In genomic region chr3:146379740-146380466, GRCm38 (mm10) we compare ENCODE assay signal across 11 mouse cellular contexts. TPM values are rescaled to one million over a fixed set of nuclear protein-coding genes. Genes with fewer than 3 reads are reported as not detected.
DNase-seq lines count a peak whose midpoint lies in the region; ATAC-seq lines count a peak whose summit lies in the region.
"Had no signal": no experiment of that assay in that cellular context is flagged by ENCODE, and none has a peak within 500 bp of the region (broad histone marks: within the 10 kb centered on the region; RNA-seq: fewer than 3 reads in every experiment).

No protein-coding gene starts in this region.

- H3K36me3 ChIP-seq in forebrain, embryonic 13.5 days (ENCODE audit: poor library complexity, severe bottlenecking), result no peaks in the 10 kb centered on the region
- H3K36me3 ChIP-seq: limb, embryonic 15.5 days had no signal

- intact Hi-C loops in gastrocnemius, postnatal 14 days (cut with DNase I; ENCODE audit: low total_unique reads), result no loop called here

- ATAC-seq in forebrain, embryonic 13.5 days, result peak; percentile 78
- ATAC-seq: Patski had no signal

- H3K27ac ChIP-seq in forebrain, embryonic 13.5 days, result peak overlapping the region; percentile 61
- H3K27ac ChIP-seq: layer of hippocampus, adult 2 months; limb, embryonic 15.5 days had no signal

- H3K4me1 ChIP-seq in forebrain, embryonic 13.5 days, result peaks cover 21% of the 10 kb centered on the region
- H3K4me1 ChIP-seq: limb, embryonic 15.5 days had no signal

- peak overlapping the region; percentile 32 for H3K4me2 ChIP-seq in forebrain, embryonic 13.5 days
- H3K4me2 ChIP-seq: limb, embryonic 15.5 days had no signal

- H3K9me3 ChIP-seq in forebrain, embryonic 13.5 days (replicated peaks), result peaks cover 5% of the 10 kb centered on the region; the same call in 1 of the 2 replicates
- H3K9me3 ChIP-seq: limb, embryonic 15.5 days had no signal

- WGBS in forebrain, embryonic 13.5 days, result 3% methylated on average over 9 of the region's 9 CpGs

- H3K4me3 ChIP-seq in forebrain, embryonic 13.5 days, result no peak overlapping the region
- H3K4me3 ChIP-seq: layer of hippocampus, adult 2 months; limb, embryonic 15.5 days had no signal

- H3K9ac ChIP-seq in forebrain, embryonic 13.5 days, result no peak overlapping the region
- H3K9ac ChIP-seq: limb, embryonic 15.5 days had no signal

- DNase-seq in heart, adult 11 months, result peak; percentile 71
- DNase-seq in heart, adult 18-20 months, result no peak
- DNase-seq in R1 (ENCODE audit: low read depth, low spot score), result peak; percentile 96
- DNase-seq in mesoderm, embryonic 11.5 days (ENCODE audit: low read depth, low spot score), result peak; percentile 83
- DNase-seq in cerebellum, postnatal 14 days, result no peak
- DNase-seq in gastrocnemius, postnatal 14 days, result no peak
- DNase-seq in ovary, postnatal 10 days (ENCODE audit: low spot score), result no peak

- no peaks in the 10 kb centered on the region for H3K27me3 ChIP-seq in forebrain, embryonic 13.5 days
- H3K27me3 ChIP-seq: limb, embryonic 15.5 days; Patski had no signal

RNA-seq across cellular contexts. Expression of gene Ssx2ip, which starts 24.5 kb away (rescaled TPM):
- 10 to 100 TPM; 13.0 to 15.1 TPM for total RNA-seq in heart, adult 18-20 months (2021)
- 22.8 and 23.3 TPM in 2 replicates for polyA plus RNA-seq in forebrain, embryonic 13.5 days (2015; fragmentation: Nextera tagmentation; extraction: Ambion mirVana)
- 10 to 100 TPM; 15.6 to 16.7 TPM for total RNA-seq in gastrocnemius, postnatal 14 days (2021)

Comparison
In these comparisons a context has a peak if more than half of its experiments do, and no peak if none do; other contexts are left out.
1. DNase-seq: peak in heart, adult 11 months (single experiment), R1 (single experiment) and mesoderm, embryonic 11.5 days (single experiment); none in heart, adult 18-20 months (0 of 2), cerebellum, postnatal 14 days (0 of 2), gastrocnemius, postnatal 14 days (single experiment) and ovary, postnatal 10 days (single experiment).